ENCODE assay signal across 25 mouse cellular contexts in genomic region chr2:52656722-52657121, GRCm38 (mm10). TPM values are rescaled to one million over a fixed set of nuclear protein-coding genes. Genes with fewer than 3 reads are reported as not detected.
DNase-seq lines count a peak whose midpoint lies in the region; ATAC-seq and TF ChIP-seq lines count a peak whose summit lies in the region.
"Had no signal": no experiment of that assay in that cellular context is flagged by ENCODE, and none has a peak within 500 bp of the region (broad histone marks: within the 10 kb centered on the region; RNA-seq: fewer than 3 reads in every experiment).

No protein-coding gene starts in this region.

- peaks cover 0 to 25% of the 10 kb centered on the region in 2 experiments; a peak in 2 of 4 replicates for H3K4me1 ChIP-seq in CH12.LX (ENCODE audit: control insufficient read depth in 1 of 2, insufficient read depth in 2 of 2)
- peaks cover 17% of the 10 kb centered on the region for H3K4me1 ChIP-seq in cortical plate, adult 2 months (ENCODE audit: control insufficient read depth, insufficient read depth, low read length)
- H3K4me1 ChIP-seq in lung, adult 2 months (ENCODE audit: control insufficient read depth, insufficient read depth, low read length), result no peaks in the 10 kb centered on the region
- H3K4me1 ChIP-seq: embryonic facial prominence, embryonic 10.5 days; embryonic facial prominence, embryonic 12.5 days; forebrain, embryonic 13.5 days; forebrain, embryonic 15.5 days had no signal

- dilution Hi-C loops in CH12.LX (cut with MboI; ENCODE audit: extremely low pct_ligation_motif_present, extremely low pct_unique_long_range_greater_than_20kb, low sequenced_read_pairs), result no loop called here

- H3K36me3 ChIP-seq in CH12.LX (replicated peaks in 1 of 2; ENCODE audit: control insufficient read depth in 1 of 2, insufficient read depth in 1 of 2, low read length in 1 of 2), result peaks cover 0 to 6% of the 10 kb centered on the region in 2 experiments
- H3K36me3 ChIP-seq: embryonic facial prominence, embryonic 10.5 days; embryonic facial prominence, embryonic 12.5 days; forebrain, embryonic 15.5 days had no signal

- H3K4me2 ChIP-seq in CH12.LX (ENCODE audit: insufficient read depth, low read depth, poor library complexity, severe bottlenecking), result peak overlapping the region; percentile 51
- H3K4me2 ChIP-seq: embryonic facial prominence, embryonic 12.5 days; forebrain, embryonic 13.5 days; forebrain, embryonic 15.5 days had no signal

- H3K4me3 ChIP-seq in left cerebral cortex, adult 2 months, result no peak overlapping the region
- H3K4me3 ChIP-seq in CH12.LX (replicated peaks in 1 of 3; ENCODE audit: low read depth in 2 of 3, low read length in 2 of 3, poor library complexity in 1 of 3), result no peak overlapping the region
- H3K4me3 ChIP-seq in cortical plate, adult 2 months (ENCODE audit: insufficient read depth, low read length), result no peak overlapping the region
- H3K4me3 ChIP-seq in lung, adult 2 months (replicated peaks; ENCODE audit: extremely low read depth, low read depth, low read length), result no peak overlapping the region
- H3K4me3 ChIP-seq: embryonic facial prominence, embryonic 10.5 days; embryonic facial prominence, embryonic 12.5 days; forebrain, embryonic 13.5 days; forebrain, embryonic 15.5 days had no signal

- TF ChIP-seq POLR2A in CH12.LX (IDR thresholded peaks at IDR 0.05; ENCODE audit: low read depth, low read length), result no peak
- no peak for TF ChIP-seq POLR2A in cortical plate, adult 2 months (IDR thresholded peaks at IDR 0.05; ENCODE audit: extremely low read depth, insufficient read depth, low read length)
- TF ChIP-seq POLR2A in lung, adult 2 months (IDR thresholded peaks at IDR 0.05; ENCODE audit: borderline replicate concordance, extremely low read depth, low read depth, low read length), result no peak

- H3K9me3 ChIP-seq in CH12.LX (replicated peaks; ENCODE audit: low read length), result no peaks in the 10 kb centered on the region
- H3K9me3 ChIP-seq: embryonic facial prominence, embryonic 10.5 days; embryonic facial prominence, embryonic 12.5 days; forebrain, embryonic 13.5 days; forebrain, embryonic 15.5 days had no signal

- H3K79me2 ChIP-seq in CH12.LX (replicated peaks; ENCODE audit: control insufficient read depth, extremely low read depth, insufficient read depth, poor library complexity, severe bottlenecking), result no peaks in the 10 kb centered on the region

- TF ChIP-seq CTCF in left cerebral cortex, adult 2 months (IDR thresholded peaks at IDR 0.05), result no peak
- TF ChIP-seq CTCF in CH12.LX (conservative IDR thresholded peaks at IDR 0.05 in 1 of 2, IDR thresholded peaks at IDR 0.05 in 1 of 2; ENCODE audit: low read depth in 2 of 2, low read length in 2 of 2), result no peak
- TF ChIP-seq CTCF in cortical plate, adult 2 months (IDR thresholded peaks at IDR 0.05; ENCODE audit: extremely low read depth, insufficient read depth, low read length), result no peak
- no peak for TF ChIP-seq CTCF in lung, adult 2 months (IDR thresholded peaks at IDR 0.05; ENCODE audit: insufficient read depth, low read length)

- no peak for TF ChIP-seq EP300 in CH12.LX (IDR thresholded peaks at IDR 0.05; ENCODE audit: low read length)

- DNase-seq in frontal cortex, postnatal 10 days (ENCODE audit: low spot score in 2 of 2), result no peak
- no peak for DNase-seq in left cerebral cortex, adult 2 months (ENCODE audit: extremely low spot score in 1 of 2, low spot score in 2 of 2)
- DNase-seq in left cerebral cortex, postnatal 10 days (ENCODE audit: extremely low spot score in 1 of 2, low spot score in 2 of 2), result no peak
- DNase-seq in CH12.LX (ENCODE audit: extremely low read depth), result no peak
- DNase-seq in lung, adult 2 months, result no peak
- DNase-seq: adrenal gland, adult 2 months; adrenal gland, postnatal 14 days; adrenal gland, postnatal 36 days; B cell, adult 2 months; cerebellum, adult 11 months; cerebellum, adult 18-20 months; cerebellum, adult 8-10 months; cerebellum, adult 9-11 months; cerebellum, postnatal 14 days; cerebellum, postnatal 36 days; forebrain, postnatal 0 days had no signal

- H3K27me3 ChIP-seq in CH12.LX (replicated peaks), result peaks cover 2% of the 10 kb centered on the region
- H3K27me3 ChIP-seq: embryonic facial prominence, embryonic 12.5 days; forebrain, embryonic 13.5 days; forebrain, embryonic 15.5 days had no signal

- TF ChIP-seq RAD21 in CH12.LX (IDR thresholded peaks at IDR 0.05; ENCODE audit: low read depth, low read length), result no peak

- ATAC-seq in frontal cortex, adult (ENCODE audit: low TSS enrichment), result peak; percentile 64
- ATAC-seq: CD4-positive, CD25-positive, alpha-beta regulatory T cell, adult 4 months; forebrain, embryonic 13.5 days; forebrain, embryonic 15.5 days; forebrain, postnatal 0 days had no signal

- peak overlapping the region; percentile 66 for H3K27ac ChIP-seq in left cerebral cortex, adult 2 months
- no peak overlapping the region for H3K27ac ChIP-seq in CH12.LX (ENCODE audit: insufficient read depth, low read depth)
- H3K27ac ChIP-seq in cortical plate, adult 2 months (ENCODE audit: insufficient read depth, low read length), result peak overlapping the region; percentile 61; the same call in 1 of the 2 replicates
- H3K27ac ChIP-seq: embryonic facial prominence, embryonic 10.5 days; embryonic facial prominence, embryonic 12.5 days; forebrain, embryonic 13.5 days; forebrain, embryonic 15.5 days had no signal

- no peak overlapping the region for H3K9ac ChIP-seq in CH12.LX (ENCODE audit: insufficient read depth, low read depth)
- H3K9ac ChIP-seq: embryonic facial prominence, embryonic 12.5 days; forebrain, embryonic 13.5 days; forebrain, embryonic 15.5 days; forebrain, postnatal 0 days had no signal

- 90% methylated on average over 5 of the region's 5 CpGs for WGBS in lung, adult 2 months

- intact Hi-C loops in left cerebral cortex, adult 2 months (cut with DNase I), result loop anchor here (2.0 kb wide), 1 partner anchor 14 kb away; no protein-coding TSS in a partner anchor
- intact Hi-C loops in left cerebral cortex, postnatal 10 days (cut with DNase I), result no loop called here

- in situ Hi-C loops in CH12.LX (cut with MboI; ENCODE audit: low pct_ligation_motif_present, low pct_unique_long_range_greater_than_20kb, low sequenced_read_pairs), result no loop called here

TF ChIP-seq in CH12.LX, 34 proteins besides CTCF, POLR2A, EP300 and RAD21:
- TF ChIP-seq ELF1 (IDR thresholded peaks at IDR 0.05; ENCODE audit: low read depth, low read length) (no peak), NELFE (IDR thresholded peaks at IDR 0.05; ENCODE audit: low read depth, low read length) (no peak), TBP (conservative IDR thresholded peaks at IDR 0.05; ENCODE audit: low read depth, low read length) (no peak), MAZ (IDR thresholded peaks at IDR 0.05; ENCODE audit: low read depth, low read length) (no peak)
TF ChIP-seq in CH12.LX: peak in this region for 0.

RNA-seq across cellular contexts. Expression of gene Cacnb4, which starts 19.9 kb away (rescaled TPM):
- 100 to 1,000 TPM; 166 to 176 TPM for total RNA-seq in left cerebral cortex, adult 2 months (2021)
- total RNA-seq in left cerebral cortex, postnatal 10 days (2021), result 100 to 1,000 TPM in 1 of 2 experiments, 10 to 100 TPM in 1; 94.0 to 102 TPM
- 0.92 and 3.4 TPM in 2 replicates for total RNA-seq in CH12.LX (2012; rRNA removed)
- 0.77 and 0.93 TPM in 2 replicates for total RNA-seq in CH12.LX (2014; rRNA removed)
- polyA plus RNA-seq in CH12.LX (2012; ENCODE audit: insufficient read length, low read depth), result 1.3 and 1.5 TPM in 2 replicates
- polyA plus RNA-seq in cortical plate, adult 2 months (2012; rRNA removed), result 66.9 and 70.3 TPM in 2 replicates
- polyA plus RNA-seq in lung, adult 2 months (2012; rRNA removed), result 0.04 and 0.05 TPM in 2 replicates
- total RNA-seq: common myeloid progenitor, adult 5-6 weeks; MEL had no signal
- polyA plus RNA-seq: adrenal gland, adult 2 months had no signal

Comparison
In these comparisons a context has a peak if more than half of its experiments do, and no peak if none do; other contexts are left out.
1. RNA of gene Cacnb4, which starts 19.9 kb away (total RNA-seq): 166 to 176 TPM in left cerebral cortex, adult 2 months and 94.0 to 102 TPM in left cerebral cortex, postnatal 10 days; 0.77 to 3.4 TPM in CH12.LX; every median in the first group is over 10 times any median in the second.